Mouse (Mus musculus): Measurements from ENCODE around the gene Gtdc1. TPM values are rescaled to one million over a fixed set of nuclear protein-coding genes. Genes with fewer than 3 reads are reported as not detected.

Gene Gtdc1
- polyA plus RNA-seq, 1 experiment from 2014 or later, result 10.1 TPM

GRCm38 (mm10) chr2:44780961-44781360, 146.5 kb downstream of the Gtdc1 start:
- Histone ChIP-seq H3K27ac (ENCODE audit: poor library complexity, severe bottlenecking) (no peak overlapping the region), H3K4me2 (no peak overlapping the region), H3K27me3 (replicated peaks) (no peaks in the 10 kb centered on the region), H3K9me3 (replicated peaks) (no peaks in the 10 kb centered on the region), H3K4me1 (replicated peaks) (no peaks in the 10 kb centered on the region), H3K36me3 (no peaks in the 10 kb centered on the region), H3K4me3 (no peak overlapping the region), H3K9ac (no peak overlapping the region)
- no peak for ATAC-seq (ENCODE audit: insufficient number of reproducible peaks, low FRiP score)
- 74% methylated on average over 2 of the region's 2 CpGs for WGBS

GRCm38 (mm10) chr2:44763898-44764297, 163.6 kb downstream of the Gtdc1 start:
- Histone ChIP-seq H3K27ac (ENCODE audit: poor library complexity, severe bottlenecking) (no peak overlapping the region), H3K36me3 (no peaks in the 10 kb centered on the region), H3K9ac (no peak overlapping the region), H3K4me3 (no peak overlapping the region), H3K4me1 (replicated peaks) (no peaks in the 10 kb centered on the region), H3K9me3 (replicated peaks) (no peaks in the 10 kb centered on the region), H3K4me2 (no peak overlapping the region), H3K27me3 (replicated peaks) (no peaks in the 10 kb centered on the region)
- WGBS, result 64% methylated on average over 1 of the region's 1 CpGs
- ATAC-seq (ENCODE audit: insufficient number of reproducible peaks, low FRiP score), result no peak

GRCm38 (mm10) chr2:44736618-44737017, 190.8 kb downstream of the Gtdc1 start:
- Histone ChIP-seq H3K27me3 (replicated peaks) (no peaks in the 10 kb centered on the region), H3K4me1 (replicated peaks) (no peaks in the 10 kb centered on the region), H3K9ac (no peak overlapping the region), H3K4me3 (no peak overlapping the region), H3K9me3 (replicated peaks) (no peaks in the 10 kb centered on the region), H3K27ac (ENCODE audit: poor library complexity, severe bottlenecking) (no peak overlapping the region), H3K4me2 (no peak overlapping the region), H3K36me3 (no peaks in the 10 kb centered on the region)
- WGBS, result 89% methylated on average over 1 of the region's 1 CpGs
- ATAC-seq (ENCODE audit: insufficient number of reproducible peaks, low FRiP score), result no peak

GRCm38 (mm10) chr2:44721461-44721860, 206.0 kb downstream of the Gtdc1 start:
- no peak for ATAC-seq (ENCODE audit: insufficient number of reproducible peaks, low FRiP score)
- Histone ChIP-seq H3K9ac (no peak overlapping the region), H3K27ac (ENCODE audit: poor library complexity, severe bottlenecking) (no peak overlapping the region), H3K4me3 (no peak overlapping the region), H3K4me2 (no peak overlapping the region), H3K4me1 (replicated peaks) (no peaks in the 10 kb centered on the region), H3K36me3 (no peaks in the 10 kb centered on the region), H3K27me3 (replicated peaks) (no peaks in the 10 kb centered on the region), H3K9me3 (replicated peaks) (no peaks in the 10 kb centered on the region)

GRCm38 (mm10) chr2:44705883-44706615, 221.4 kb downstream of the Gtdc1 start:
- H3K4me2 ChIP-seq, result no peak overlapping the region
- H3K9ac ChIP-seq, result no peak overlapping the region
- WGBS, result 77% methylated on average over 4 of the region's 4 CpGs
- no peaks in the 10 kb centered on the region for H3K36me3 ChIP-seq
- no peaks in the 10 kb centered on the region for H3K9me3 ChIP-seq (replicated peaks)
- H3K27ac ChIP-seq (ENCODE audit: poor library complexity, severe bottlenecking), result no peak overlapping the region
- ATAC-seq (ENCODE audit: insufficient number of reproducible peaks, low FRiP score), result no peak
- no peaks in the 10 kb centered on the region for H3K4me1 ChIP-seq (replicated peaks)
- no peak overlapping the region for H3K4me3 ChIP-seq
- no peaks in the 10 kb centered on the region for H3K27me3 ChIP-seq (replicated peaks)

- no peaks in the 10 kb centered on the region for H3K36me3 ChIP-seq
- H3K4me1 ChIP-seq (replicated peaks), result no peaks in the 10 kb centered on the region
- ATAC-seq (ENCODE audit: insufficient number of reproducible peaks, low FRiP score), result no peak
- no peak overlapping the region for H3K4me3 ChIP-seq
- H3K27me3 ChIP-seq (replicated peaks), result no peaks in the 10 kb centered on the region
- H3K9me3 ChIP-seq (replicated peaks), result no peaks in the 10 kb centered on the region
- WGBS, result 69% methylated on average over 4 of the region's 4 CpGs
- no peak overlapping the region for H3K9ac ChIP-seq
- no peak overlapping the region for H3K27ac ChIP-seq (ENCODE audit: poor library complexity, severe bottlenecking)
- H3K4me2 ChIP-seq, result no peak overlapping the region
Measured at GRCm38 (mm10) chr2:44700276-44700675, 227.2 kb downstream of the Gtdc1 start.

GRCm38 (mm10) chr2:44696441-44696840, 231.0 kb downstream of the Gtdc1 start:
- Histone ChIP-seq H3K27ac (ENCODE audit: poor library complexity, severe bottlenecking) (no peak overlapping the region), H3K4me1 (replicated peaks) (no peaks in the 10 kb centered on the region), H3K9me3 (replicated peaks) (no peaks in the 10 kb centered on the region), H3K27me3 (replicated peaks) (no peaks in the 10 kb centered on the region), H3K4me3 (no peak overlapping the region), H3K36me3 (no peaks in the 10 kb centered on the region), H3K9ac (no peak overlapping the region), H3K4me2 (no peak overlapping the region)
- 82% methylated on average over 3 of the region's 3 CpGs for WGBS
- no peak for ATAC-seq (ENCODE audit: insufficient number of reproducible peaks, low FRiP score)

GRCm38 (mm10) chr2:44693898-44694297, 233.6 kb downstream of the Gtdc1 start:
- Histone ChIP-seq H3K9ac (no peak overlapping the region), H3K4me2 (no peak overlapping the region), H3K9me3 (replicated peaks) (no peaks in the 10 kb centered on the region), H3K36me3 (no peaks in the 10 kb centered on the region), H3K4me3 (no peak overlapping the region), H3K27me3 (replicated peaks) (no peaks in the 10 kb centered on the region), H3K4me1 (replicated peaks) (no peaks in the 10 kb centered on the region), H3K27ac (ENCODE audit: poor library complexity, severe bottlenecking) (no peak overlapping the region)
- ATAC-seq (ENCODE audit: insufficient number of reproducible peaks, low FRiP score), result no peak
- WGBS, result 55% methylated on average over 1 of the region's 1 CpGs

GRCm38 (mm10) chr2:44664049-44664448, 263.4 kb downstream of the Gtdc1 start:
- no peak overlapping the region for H3K4me3 ChIP-seq
- H3K27me3 ChIP-seq (replicated peaks), result no peaks in the 10 kb centered on the region
- H3K36me3 ChIP-seq, result no peaks in the 10 kb centered on the region
- H3K4me1 ChIP-seq (replicated peaks), result no peaks in the 10 kb centered on the region
- no peak for ATAC-seq (ENCODE audit: insufficient number of reproducible peaks, low FRiP score)
- H3K4me2 ChIP-seq, result no peak overlapping the region
- no peak overlapping the region for H3K27ac ChIP-seq (ENCODE audit: poor library complexity, severe bottlenecking)
- H3K9ac ChIP-seq, result no peak overlapping the region
- H3K9me3 ChIP-seq (replicated peaks), result no peaks in the 10 kb centered on the region
- 78% methylated on average over 7 of the region's 7 CpGs for WGBS

GRCm38 (mm10) chr2:44659870-44660269, 267.6 kb downstream of the Gtdc1 start:
- Histone ChIP-seq H3K9ac (no peak overlapping the region), H3K27me3 (replicated peaks) (no peaks in the 10 kb centered on the region), H3K27ac (ENCODE audit: poor library complexity, severe bottlenecking) (no peak overlapping the region), H3K4me2 (no peak overlapping the region), H3K36me3 (no peaks in the 10 kb centered on the region), H3K9me3 (replicated peaks) (no peaks in the 10 kb centered on the region), H3K4me1 (replicated peaks) (no peaks in the 10 kb centered on the region), H3K4me3 (no peak overlapping the region)
- WGBS, result 68% methylated on average over 2 of the region's 2 CpGs
- ATAC-seq (ENCODE audit: insufficient number of reproducible peaks, low FRiP score), result no peak

- Histone ChIP-seq H3K4me3 (no peak overlapping the region), H3K36me3 (no peaks in the 10 kb centered on the region), H3K4me2 (no peak overlapping the region), H3K27ac (ENCODE audit: poor library complexity, severe bottlenecking) (no peak overlapping the region), H3K4me1 (replicated peaks) (no peaks in the 10 kb centered on the region), H3K27me3 (replicated peaks) (no peaks in the 10 kb centered on the region), H3K9ac (no peak overlapping the region), H3K9me3 (replicated peaks) (no peaks in the 10 kb centered on the region)
- ATAC-seq (ENCODE audit: insufficient number of reproducible peaks, low FRiP score), result no peak
Measured at GRCm38 (mm10) chr2:44659011-44659410, 268.4 kb downstream of the Gtdc1 start.

GRCm38 (mm10) chr2:44648537-44648936, 278.9 kb downstream of the Gtdc1 start:
- 81% methylated on average over 3 of the region's 3 CpGs for WGBS
- H3K4me3 ChIP-seq, result no peak overlapping the region
- H3K27ac ChIP-seq (ENCODE audit: poor library complexity, severe bottlenecking), result no peak overlapping the region
- H3K36me3 ChIP-seq, result no peaks in the 10 kb centered on the region
- H3K4me1 ChIP-seq (replicated peaks), result no peaks in the 10 kb centered on the region
- no peak for ATAC-seq (ENCODE audit: insufficient number of reproducible peaks, low FRiP score)
- H3K9me3 ChIP-seq (replicated peaks), result no peaks in the 10 kb centered on the region
- no peak overlapping the region for H3K9ac ChIP-seq
- no peaks in the 10 kb centered on the region for H3K27me3 ChIP-seq (replicated peaks)
- no peak overlapping the region for H3K4me2 ChIP-seq

Data from heart, embryonic 12.5 days (tissue).